Mouse (Mus musculus) cerebellum, postnatal 36 days (tissue): ENCODE results near the gene Arhgap31.

Experiments used
- DNase-seq, 2 experiments: peaks; one replicate each; pipeline ENCODE4 v3.0.0; 2021 to 2022; ENCODE audit warnings: mixed read lengths in 2 of 2

Gene Arhgap31

DNA sequence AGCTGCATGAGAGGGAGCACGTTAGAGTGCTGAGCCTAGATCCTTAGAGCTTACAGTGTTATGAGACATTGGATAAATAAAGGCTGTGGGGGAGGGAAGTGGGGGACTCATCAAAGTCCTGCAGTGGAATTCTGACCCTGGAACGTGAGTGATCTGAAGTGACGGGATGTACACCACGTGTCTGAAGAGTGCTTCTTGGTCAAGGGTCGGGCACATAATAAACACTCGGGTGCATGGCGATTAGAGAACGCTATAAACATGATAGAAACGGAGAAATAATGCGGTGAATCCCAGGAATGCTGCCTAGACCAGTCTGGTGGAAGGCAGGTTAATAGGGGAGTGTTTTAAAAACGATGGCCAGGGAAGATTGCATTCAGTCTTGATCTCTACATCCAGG is 63.6 kb downstream of the Arhgap31 start:
- DNase-seq = no peak

DNA sequence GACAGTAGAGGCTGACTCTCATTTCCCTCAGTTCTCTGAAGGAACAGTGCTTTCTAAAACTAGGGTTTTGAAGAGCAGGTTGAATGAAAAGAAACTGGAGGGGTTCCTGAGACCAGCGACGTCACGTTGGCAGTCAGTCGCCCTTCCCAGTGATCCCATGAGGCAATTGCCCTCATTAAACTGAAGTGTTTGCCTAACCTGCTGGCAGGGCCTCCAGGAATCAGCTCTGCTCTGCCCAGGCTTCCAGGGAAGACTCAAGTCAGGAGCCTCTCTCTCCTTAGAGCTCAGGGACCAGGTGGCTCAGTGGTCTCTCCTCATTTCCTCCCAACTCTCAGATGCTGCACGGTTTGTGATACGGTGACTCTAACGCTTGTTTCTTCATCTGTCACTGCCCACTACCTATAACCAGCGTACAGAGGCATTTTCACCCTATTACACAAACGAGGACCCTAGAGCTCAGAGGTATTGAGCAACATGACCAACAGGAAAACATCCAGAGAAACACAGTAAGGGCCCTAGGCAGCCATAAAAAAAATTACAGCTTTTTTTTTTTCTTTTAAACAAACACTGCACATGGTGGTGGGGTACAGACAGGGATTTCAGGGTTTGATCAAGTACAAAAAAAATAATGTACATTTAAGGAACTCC is 64.2 kb downstream of the Arhgap31 start:
- no peak for DNase-seq

DNA sequence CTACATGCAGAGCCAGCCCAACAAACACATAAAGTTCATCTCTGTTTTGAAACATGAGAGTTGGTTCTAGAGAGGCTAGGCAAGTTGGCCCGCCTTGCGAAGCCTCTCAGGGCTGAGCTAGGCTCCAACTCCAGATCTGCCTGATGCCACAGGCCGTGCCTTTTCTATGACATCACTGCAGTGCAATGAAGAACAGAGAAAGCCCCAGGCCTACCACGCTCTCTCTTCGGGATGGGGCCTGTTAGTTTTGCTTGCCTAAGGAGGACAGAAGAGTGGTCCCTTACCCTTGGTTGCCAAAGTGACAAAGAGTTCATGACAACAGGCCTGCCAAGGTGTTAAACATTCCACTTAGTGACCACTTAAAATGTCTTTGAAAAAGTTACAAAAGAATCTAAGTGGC is 64.9 kb downstream of the Arhgap31 start:
- DNase-seq = no peak

DNA sequence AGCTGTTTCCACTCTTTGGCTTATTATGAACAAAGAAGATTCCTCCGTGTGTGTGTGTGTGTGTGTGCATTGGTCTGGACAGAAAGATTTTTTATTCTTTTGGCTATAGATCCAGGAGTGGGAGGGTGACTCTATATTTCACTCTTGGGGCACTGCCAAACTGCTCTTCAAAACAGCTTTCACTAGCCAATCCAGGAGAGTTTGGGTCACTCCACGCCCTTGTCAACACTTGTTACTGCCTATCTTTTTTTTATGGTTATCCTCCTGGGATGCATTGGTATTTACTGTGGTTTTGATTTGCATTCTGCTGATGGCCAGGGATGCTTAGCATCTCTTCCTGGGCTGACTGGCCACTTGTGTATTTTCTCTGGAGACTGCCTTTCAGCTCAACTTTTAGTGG is 68.6 kb downstream of the Arhgap31 start:
- no peak for DNase-seq

DNA sequence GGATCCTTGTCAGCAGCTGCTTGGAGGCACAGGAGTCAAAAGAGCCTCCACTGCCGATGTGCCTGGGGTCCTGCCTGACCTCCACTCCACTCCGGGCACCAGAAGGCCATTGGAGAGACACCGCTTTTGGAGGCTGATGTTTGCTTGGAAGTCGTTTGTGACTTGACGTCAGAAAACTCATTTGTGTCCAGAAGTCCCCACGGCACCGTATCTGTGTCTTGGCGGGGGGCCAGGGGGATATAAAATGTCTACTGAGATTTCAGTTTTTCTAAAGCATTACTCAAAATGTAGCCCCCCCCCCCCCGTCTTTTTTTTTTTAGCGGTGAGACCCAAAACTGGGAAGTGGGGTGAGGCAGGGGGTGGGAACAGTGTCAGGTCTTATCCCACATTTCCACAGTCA is 76.0 kb downstream of the Arhgap31 start:
- peak in 1 of 2 experiments; percentile 10 for DNase-seq

DNA sequence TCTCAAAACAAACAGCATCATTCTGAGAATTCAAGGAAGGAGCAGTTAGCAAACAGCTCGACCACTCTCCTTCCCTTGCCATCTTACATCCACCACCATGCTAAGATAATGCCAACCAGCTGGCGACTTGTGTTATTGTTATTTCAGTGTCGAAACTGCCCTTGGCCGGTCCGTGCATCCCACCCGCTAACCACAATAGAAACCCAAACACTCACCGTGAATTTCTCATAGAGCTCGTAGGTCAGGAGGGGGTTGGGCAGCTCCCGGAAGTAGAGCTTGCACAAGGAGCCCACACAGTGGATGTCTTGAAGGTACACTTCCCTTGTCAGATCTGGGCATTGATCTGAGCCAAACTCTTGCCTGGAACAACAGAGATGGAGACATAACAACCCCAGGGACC is 76.4 kb downstream of the Arhgap31 start:
- DNase-seq = no peak

DNA sequence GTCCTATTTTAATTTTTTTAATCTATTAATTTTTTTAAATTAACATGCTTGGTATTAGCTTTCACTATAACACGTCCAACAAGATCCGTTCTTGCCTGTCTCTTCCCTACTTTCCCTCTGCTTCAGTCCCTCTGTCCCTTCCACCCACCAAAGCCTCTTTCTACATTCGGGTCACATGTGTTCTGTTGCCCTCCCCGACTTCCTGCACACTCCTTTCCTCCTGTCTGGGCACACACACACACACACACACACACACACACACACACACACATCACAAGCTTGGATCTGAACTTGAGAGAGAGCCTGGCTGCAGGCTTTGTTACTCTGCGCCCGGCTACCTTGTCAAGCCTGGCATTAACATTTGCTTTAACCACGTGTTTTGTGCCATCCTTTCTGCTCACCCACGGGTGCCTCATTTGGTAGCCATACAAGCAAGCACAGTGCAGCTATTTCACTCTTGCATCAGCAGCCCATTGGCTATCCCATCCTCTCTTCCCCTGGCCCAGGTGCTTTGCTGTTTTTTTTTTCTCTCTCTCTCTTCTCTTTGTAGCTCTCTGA is 77.2 kb downstream of the Arhgap31 start:
- DNase-seq = no peak

DNA sequence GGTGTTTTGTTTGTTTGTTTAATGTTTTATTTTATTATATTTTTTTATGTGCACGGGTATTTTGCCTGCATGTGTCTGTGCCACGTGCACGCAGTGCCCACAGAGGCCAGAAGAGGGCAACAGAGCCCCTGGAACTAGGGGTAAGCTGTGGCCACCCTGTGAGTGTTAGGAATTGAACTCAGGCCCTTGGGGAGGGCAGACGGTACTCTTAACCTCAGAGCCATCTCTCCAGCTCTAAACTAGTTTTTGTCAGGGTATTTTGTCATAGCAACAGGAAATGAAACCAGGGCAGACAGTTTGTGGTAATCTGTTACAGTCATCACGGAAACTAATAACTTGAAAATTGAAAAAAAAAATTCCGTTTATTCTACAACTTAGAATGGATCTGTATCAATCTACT is 80.9 kb downstream of the Arhgap31 start:
- DNase-seq = peak; percentile 9 to 21

DNA sequence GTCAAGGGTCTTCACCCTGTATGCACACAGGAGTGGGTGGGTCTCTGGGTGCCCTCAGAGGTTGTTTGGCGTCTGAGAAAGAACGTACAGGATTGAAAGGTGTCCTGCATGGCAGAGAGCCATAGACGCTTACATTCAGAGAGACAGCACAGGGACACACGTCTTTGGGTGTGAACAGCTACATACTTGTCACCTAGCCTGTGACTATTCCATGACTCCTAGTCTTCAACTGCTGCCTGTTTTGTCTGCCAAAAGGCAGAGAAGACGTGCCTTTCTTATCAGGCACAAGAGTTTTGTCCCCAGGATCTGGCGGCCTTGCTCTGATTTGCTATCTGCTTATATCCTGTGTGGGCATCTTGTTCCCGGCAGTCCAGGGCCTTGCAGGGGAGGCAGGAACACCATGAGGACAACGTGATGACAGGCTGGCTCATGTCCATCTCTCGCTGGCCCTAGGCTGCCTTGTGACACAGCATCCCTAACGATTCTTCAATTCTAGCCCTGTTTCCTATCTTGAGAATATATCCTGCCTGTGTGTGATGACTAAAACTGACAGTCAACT is 87.2 kb downstream of the Arhgap31 start:
- DNase-seq = no peak

DNA sequence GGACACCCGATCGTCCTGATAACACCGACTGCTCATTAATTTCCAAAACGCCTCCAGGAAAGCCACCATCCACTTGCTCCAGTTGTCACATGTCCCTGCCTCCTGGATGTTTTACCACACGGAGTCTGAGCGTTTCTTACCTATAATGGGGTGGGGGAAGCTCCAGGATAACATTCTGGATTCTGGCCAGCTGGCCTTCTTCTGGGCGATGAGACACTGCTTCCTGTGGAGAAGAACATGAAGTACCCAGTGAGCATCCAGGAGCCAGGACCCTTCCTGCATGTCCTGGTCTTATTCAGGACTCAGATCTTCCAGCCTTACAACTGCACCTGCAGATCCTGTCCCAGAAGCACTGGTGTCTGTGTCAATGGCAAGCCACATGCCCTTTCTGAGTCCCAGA is 87.7 kb downstream of the Arhgap31 start:
- no peak for DNase-seq

DNA sequence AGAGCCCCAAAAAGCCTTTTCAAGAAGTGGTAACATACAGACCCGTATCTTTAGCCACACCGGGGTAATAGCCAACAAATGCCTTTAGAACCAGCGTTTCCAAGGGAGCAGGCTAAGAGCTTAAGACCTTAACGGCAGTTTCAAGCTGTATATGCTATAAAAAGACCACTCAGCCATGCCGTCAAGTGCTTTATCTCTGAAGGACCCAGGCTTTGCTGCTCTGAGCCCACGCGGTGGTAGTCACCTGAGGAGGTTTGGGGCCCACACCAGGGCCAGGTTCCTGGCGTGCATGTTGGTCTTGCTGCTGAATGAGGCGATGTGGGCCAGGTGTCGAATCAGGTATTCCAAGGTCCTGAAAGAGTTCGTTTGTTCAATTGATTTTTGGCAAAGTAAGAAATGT is 88.8 kb downstream of the Arhgap31 start:
- DNase-seq = no peak

DNA sequence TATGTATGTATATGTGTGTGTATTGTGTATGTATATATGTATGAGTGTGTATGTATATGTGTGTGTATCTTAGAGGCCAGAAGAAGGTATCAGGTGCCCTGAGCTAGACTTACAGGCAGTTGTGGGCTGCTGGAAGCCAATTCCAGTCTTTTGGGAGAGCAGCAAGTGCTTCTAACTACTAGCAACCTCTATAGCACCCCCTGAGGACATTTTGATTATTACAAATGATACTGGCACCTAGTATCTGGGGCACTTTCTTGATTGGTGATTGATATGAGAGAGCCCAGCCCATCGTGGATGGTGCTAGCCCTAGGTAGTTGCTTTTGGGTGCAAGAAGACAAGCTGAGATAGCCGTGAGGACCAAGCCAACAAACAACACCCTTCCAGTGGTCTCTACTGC is 90.8 kb downstream of the Arhgap31 start:
- DNase-seq = no peak

DNA sequence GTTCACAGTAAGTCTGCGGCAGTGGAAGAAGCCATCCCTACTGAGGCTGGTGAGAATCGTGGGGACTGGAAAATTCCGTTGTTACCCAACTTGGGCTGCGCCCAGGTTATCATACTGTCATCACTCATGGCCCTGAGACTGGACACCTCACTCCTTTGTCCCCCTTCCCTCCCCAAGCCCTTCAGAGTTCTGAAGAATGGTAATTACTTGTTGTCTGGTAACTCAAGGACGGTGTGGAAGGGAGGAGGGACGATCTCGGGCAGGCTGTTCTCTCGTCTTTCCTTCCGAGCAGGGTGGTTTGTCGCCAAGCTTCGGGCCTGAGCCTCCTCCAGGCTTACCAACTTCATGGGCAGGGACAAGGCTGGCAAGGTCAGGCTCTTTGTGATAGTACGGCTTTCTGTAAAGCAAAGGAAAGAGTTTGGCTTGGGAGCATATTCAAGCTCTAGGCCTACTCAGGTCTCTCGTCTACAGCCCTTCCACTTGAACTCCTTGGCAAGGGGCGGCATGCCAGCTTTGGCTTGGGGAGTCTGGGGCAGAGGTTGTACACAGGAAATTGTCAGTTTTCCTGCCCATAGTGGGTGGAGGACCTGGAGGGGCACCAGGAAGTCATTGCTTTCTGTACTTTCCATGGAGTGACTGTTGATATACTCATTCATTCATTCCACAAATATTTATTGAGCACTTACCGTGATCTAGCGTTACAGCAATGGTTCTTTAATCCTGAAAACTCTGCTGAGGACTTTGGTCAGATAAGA is 92.2 kb downstream of the Arhgap31 start:
- DNase-seq = no peak

DNA sequence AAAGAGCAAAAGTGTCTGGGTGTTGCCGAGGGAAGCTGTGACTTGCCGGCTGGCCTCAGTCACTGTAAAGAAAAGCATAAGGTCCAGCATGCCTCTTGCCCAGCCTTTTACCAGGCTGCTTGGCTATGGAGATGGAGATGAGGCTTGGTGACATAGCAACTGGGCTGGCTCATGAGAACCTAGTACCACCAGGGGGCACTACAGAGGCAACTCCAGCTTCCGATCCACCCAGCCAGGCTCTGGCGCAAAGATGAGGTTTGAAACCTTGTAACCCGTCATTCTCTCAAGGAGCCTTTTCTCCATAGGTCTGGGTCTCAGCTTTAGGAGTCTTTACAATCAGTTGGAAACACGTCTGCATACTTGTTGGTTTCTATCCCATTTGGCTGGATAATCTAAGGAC is 94.0 kb downstream of the Arhgap31 start:
- peak; percentile 65 to 66 for DNase-seq

DNA sequence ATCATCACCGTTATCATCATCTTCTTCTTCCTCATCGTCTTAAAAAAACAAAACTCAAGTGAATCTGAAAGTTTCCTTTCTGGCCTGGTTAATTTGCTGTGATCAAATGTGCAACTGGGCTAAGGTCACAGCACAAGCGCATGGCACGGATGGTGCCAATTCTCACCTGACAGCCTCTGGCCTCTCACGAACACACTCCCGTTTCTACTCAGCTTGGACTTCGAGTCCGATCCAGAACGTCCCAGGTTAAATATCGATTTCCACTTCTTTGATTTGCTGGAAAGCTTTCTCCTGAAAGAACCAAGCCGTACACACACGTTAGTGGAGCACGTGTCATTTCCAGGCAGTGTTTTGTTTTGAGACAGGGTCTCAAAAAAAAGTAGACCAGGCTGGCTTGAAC is 95.1 kb downstream of the Arhgap31 start:
- DNase-seq = no peak

DNA sequence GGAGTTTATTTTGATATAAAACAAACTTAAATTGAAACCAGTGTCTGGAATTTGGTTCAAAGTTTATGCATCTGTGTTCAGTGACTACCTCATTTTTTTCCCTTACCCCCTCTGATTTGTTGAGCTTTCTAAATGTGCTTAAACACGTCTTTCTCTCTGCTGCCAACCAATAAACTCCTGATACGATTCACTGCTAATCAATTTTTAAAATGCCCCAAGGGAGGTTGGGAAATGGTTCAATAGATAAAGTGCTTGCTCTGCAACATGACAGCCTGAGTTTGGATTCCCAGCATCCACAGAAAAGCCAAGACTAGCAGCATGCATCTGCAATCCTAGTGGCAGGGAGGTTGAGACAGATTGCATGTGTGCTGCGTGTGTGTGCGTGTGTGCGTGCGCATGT is 99.4 kb downstream of the Arhgap31 start:
- DNase-seq = no peak

DNA sequence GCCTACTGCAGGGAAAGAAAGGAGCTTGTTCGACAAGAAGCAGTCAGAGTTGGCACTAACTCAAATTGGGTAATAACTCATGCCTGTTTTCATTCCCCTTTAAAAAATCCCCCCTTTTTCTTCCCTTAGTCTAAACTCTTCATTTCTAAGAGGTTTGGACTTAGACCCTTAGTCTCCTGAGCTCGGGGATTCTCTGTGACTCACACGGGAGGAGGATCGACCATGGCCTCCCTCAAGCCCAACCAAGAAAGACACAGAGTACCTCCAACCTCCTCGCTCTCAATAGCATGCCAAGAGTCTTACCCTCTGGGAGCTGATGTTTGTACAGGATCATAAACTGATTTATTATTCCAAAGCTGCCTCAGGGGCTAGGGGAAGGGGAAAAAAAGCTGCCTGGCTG is 100.4 kb downstream of the Arhgap31 start:
- DNase-seq = no peak

DNA sequence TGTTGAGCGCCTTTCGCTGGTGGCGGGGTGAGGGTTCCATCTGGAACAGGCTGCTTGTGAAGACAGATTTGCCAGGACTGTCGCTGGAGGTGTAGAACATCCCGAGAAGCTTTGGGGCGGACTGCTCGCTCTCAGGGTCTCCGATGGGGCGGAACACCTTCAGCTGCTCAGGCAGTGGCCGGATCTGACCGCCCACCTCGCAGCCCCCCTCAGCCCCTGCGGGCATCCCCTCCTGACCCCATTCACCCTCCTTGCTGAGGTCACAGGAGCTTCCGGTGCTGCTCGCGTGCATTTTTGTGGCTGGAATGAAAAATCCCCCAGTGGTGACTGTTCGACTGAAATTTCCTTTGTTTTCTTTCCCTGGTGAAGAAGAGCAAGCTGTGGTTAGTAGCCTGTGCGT is 104.0 kb downstream of the Arhgap31 start:
- no peak for DNase-seq

DNA sequence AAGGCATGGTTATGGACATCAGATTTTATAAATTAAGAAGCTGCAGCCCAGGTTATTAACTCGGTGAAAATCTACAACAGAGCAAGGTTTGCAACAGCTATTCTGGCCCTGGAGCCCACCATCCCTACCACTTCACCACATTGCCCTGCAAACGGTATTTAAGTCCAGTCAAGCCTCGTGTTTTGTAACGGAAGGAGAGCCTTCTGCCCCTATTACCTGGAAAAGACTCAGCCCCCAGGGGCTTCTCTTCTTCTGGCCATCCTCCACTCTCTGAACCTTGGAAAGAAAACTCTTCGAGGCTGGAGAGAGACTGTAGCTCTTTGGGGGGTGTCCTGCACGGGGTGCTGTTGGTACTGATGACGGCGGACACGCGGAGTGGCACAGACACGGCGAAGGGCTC is 104.4 kb downstream of the Arhgap31 start:
- no peak for DNase-seq

DNA sequence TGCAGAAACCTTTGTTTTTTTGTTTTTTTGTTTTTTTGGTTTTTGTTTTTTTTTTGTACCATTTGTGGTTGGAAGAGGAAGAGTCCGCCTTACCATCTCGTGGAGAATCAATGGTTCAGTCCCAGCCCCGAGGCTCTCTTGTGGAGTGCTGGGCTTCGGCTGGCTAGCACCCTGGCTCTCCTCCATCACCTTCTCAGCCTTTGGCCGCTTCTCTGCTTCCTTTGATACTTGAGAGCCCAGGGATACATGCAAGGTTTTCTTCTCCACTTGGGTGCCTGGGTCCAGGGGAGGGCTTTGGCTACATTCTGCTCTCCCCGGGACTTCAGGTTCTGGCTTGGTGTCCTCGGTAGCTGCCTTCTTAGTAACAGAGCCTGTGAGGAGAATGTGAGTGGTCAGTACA is 106.6 kb downstream of the Arhgap31 start:
- no peak for DNase-seq

DNA sequence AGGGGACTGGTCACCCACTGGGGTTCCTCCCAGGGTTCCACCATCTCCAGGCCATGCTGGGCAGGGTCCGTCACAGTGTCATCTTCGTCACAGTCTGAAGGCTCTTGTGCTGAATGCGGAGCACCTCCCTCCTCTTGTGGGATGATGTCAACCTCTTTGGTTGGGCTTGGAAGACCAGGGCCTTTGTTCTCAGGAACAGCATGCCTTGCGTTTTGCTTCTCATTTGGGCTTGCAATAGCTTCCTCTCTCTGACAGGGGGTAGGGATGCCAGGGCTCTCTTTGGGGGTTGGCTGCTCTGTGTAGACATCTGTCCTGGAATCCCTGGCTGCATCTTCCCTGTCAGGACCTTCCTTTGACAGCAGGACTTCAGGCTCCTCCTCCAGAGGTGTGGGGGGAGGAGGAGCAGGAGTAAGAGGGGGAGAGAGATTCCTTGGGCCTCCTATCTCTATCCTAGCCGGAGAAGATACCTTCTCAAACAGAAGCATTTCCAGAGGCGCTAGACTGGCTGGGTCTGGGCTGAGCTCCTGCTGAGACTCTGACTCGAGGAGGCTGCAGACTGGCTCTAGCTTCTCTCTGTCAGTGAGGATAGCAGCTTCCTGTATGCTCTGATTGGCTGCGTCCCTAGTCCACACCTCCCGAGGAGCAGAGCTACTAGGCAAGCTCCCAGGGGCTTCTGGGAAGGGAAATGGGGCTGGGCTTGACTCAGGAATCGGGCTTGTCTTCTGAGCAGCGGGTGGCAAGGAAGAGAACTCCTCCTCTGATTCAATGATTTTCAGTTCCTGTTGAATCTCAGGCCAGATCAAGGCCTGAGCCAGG is 109.9 kb downstream of the Arhgap31 start:
- DNase-seq = peak; percentile 20 to 25

DNA sequence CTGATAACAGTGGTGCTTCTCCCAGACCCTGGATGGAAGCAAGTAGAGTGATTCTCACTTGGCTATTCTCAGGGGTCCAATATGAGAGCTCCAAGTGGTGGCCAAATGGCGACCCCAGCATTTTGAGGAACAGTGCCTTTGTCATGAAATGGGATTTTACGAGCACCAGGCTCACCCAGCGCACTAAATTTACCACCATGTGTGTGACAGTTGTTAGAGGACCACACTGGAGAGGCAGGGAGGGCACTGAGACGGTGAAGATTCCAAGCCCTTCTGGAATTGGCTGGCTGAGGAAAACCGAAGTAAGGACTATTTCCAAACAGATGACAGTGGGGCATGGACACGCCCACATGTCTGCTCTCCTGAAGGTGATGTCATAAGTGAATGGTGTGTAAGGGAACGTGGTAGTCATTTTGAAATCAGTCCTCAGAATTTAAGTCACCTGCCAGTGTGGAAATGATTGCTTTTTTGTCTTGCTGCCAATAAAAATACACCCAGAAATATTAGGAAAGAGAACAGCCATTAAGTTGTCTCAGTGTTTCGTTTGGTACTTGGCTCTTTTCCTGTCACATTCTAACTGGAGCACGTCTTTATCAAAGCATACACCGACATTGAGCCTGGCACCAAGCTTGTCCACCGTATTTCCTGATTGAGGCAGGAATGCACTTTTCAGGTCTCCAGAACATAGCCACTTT is 113.9 kb downstream of the Arhgap31 start:
- no peak for DNase-seq

DNA sequence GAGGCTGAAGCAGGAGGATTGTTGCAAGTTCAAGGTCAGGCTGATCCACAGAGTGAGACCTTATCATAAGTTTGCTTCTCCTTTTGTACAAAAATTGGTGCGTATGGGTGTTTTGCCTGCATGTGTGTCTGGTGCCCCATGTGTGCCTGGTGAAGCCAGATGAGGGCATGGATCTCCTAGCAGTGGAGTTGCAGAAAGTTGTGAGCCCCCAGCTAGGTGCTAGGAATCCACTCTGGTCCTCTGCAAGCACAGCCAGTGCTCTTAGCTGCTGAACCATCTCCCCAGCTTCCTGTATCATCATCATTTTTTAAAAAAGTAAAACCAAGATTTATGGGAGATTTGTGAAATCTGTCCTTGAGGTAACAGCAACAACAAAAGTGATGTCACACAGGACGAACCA is 116.4 kb downstream of the Arhgap31 start:
- no peak for DNase-seq
